Mouse (Mus musculus): Measurements from ENCODE around the gene Dtx2. TPM values are rescaled to one million over a fixed set of nuclear protein-coding genes. Genes with fewer than 3 reads are reported as not detected.
A peak's percentile ranks its signal among the peaks of the same experiment; 100 is the strongest.

Gene Dtx2
- polyA plus RNA-seq, 1 experiment, result 20.3 TPM

DNA sequence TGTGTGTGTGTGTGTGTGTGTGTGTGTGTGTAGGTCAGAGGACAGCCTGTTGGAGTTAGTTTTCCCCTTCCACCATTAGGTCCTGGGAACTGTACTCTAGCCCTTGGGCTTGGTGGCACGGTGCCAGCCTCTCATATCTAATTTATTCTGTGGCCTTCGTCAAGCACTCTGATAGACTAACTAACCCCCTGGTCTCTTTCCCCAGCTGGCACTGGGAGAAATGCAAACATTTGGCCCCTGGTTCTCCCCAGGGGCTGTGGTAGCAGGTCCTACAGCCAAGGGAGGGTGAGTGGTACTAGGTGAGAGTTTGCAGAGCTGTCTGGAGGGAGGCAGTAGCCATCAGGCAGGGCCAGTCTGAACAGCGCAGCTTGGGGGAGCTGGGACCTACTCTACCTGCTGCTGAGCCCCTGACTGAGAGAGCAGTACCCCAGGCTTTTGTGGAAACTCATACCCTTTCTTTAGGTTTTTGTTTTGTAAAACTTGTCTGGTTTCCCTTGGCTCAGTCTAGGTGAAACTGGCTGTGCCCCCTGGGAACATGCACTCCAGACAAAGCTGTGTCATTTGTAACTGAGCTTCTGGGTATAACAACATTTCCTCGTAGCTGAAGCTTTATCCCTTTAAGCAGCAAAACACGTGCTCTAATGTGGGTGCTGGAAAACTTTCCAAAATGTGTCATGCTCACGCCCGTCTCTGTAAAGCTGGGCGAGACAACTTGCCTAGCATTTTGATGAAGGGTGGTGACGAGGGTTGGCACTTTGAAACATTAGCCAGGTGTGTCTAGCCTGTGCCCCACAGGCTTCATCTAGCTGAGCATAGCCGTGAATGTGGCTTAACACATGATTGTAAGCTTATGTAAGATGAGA is 21.6 kb downstream of the Dtx2 start:
- no peak for TF ChIP-seq CEBPB (IDR thresholded peaks at IDR 0.05; ENCODE audit: low read depth)
- TF ChIP-seq MYOG (IDR thresholded peaks at IDR 0.05; ENCODE audit: control insufficient read depth, extremely low read depth, insufficient read length), result no peak
- TF ChIP-seq CTCF (IDR thresholded peaks at IDR 0.05; ENCODE audit: control insufficient read depth, insufficient read depth, insufficient read length), result no peak
- TF ChIP-seq USF1 (IDR thresholded peaks at IDR 0.05; ENCODE audit: low read depth), result peak; percentile 49
- peak; percentile 34 for TF ChIP-seq MAX (IDR thresholded peaks at IDR 0.05)
- no peak for TF ChIP-seq FOSL1 (IDR thresholded peaks at IDR 0.05; ENCODE audit: insufficient read depth, low read length, poor library complexity, severe bottlenecking)
- no peak for TF ChIP-seq MYOD1 (IDR thresholded peaks at IDR 0.05; ENCODE audit: control insufficient read depth, insufficient read length, low read depth)
- Histone ChIP-seq H3K4me3 (ENCODE audit: insufficient read depth, poor library complexity, severe bottlenecking) (no peak overlapping the region), H3ac (ENCODE audit: control insufficient read depth, insufficient read length, low read depth) (no peak overlapping the region), H3K79me2 (ENCODE audit: control insufficient read depth, insufficient read depth) (no peaks in the 10 kb centered on the region), H3K79me3 (ENCODE audit: low read depth) (peaks cover 2% of the 10 kb centered on the region), H3K27me3 (ENCODE audit: control insufficient read depth, insufficient read depth, insufficient read length) (no peaks in the 10 kb centered on the region), H3K36me3 (ENCODE audit: control insufficient read depth, insufficient read depth) (peaks cover 16% of the 10 kb centered on the region)

- Histone ChIP-seq H3K79me3 (ENCODE audit: low read depth) (peaks cover 2% of the 10 kb centered on the region), H3K4me3 (ENCODE audit: insufficient read depth, poor library complexity, severe bottlenecking) (no peak overlapping the region), H3K27me3 (ENCODE audit: control insufficient read depth, insufficient read depth, insufficient read length) (no peaks in the 10 kb centered on the region), H3ac (ENCODE audit: control insufficient read depth, insufficient read length, low read depth) (no peak overlapping the region), H3K79me2 (ENCODE audit: control insufficient read depth, insufficient read depth) (no peaks in the 10 kb centered on the region), H3K36me3 (ENCODE audit: control insufficient read depth, insufficient read depth) (peaks cover 6% of the 10 kb centered on the region)
- no peak for TF ChIP-seq CEBPB (IDR thresholded peaks at IDR 0.05; ENCODE audit: low read depth)
- TF ChIP-seq USF1 (IDR thresholded peaks at IDR 0.05; ENCODE audit: low read depth), result no peak
- TF ChIP-seq CTCF (IDR thresholded peaks at IDR 0.05; ENCODE audit: control insufficient read depth, insufficient read depth, insufficient read length), result no peak
- no peak for TF ChIP-seq MYOD1 (IDR thresholded peaks at IDR 0.05; ENCODE audit: control insufficient read depth, insufficient read length, low read depth)
- TF ChIP-seq FOSL1 (IDR thresholded peaks at IDR 0.05; ENCODE audit: insufficient read depth, low read length, poor library complexity, severe bottlenecking), result no peak
- no peak for TF ChIP-seq MYOG (IDR thresholded peaks at IDR 0.05; ENCODE audit: control insufficient read depth, extremely low read depth, insufficient read length)
- TF ChIP-seq MAX (IDR thresholded peaks at IDR 0.05), result no peak
These were observed 22.7 kb downstream of the Dtx2 start for GRCm38 (mm10) chr5:136017262-136017661.

- no peak for TF ChIP-seq MYOG (IDR thresholded peaks at IDR 0.05; ENCODE audit: control insufficient read depth, extremely low read depth, insufficient read length)
- TF ChIP-seq MAX (IDR thresholded peaks at IDR 0.05), result no peak
- no peak for TF ChIP-seq USF1 (IDR thresholded peaks at IDR 0.05; ENCODE audit: low read depth)
- TF ChIP-seq FOSL1 (IDR thresholded peaks at IDR 0.05; ENCODE audit: insufficient read depth, low read length, poor library complexity, severe bottlenecking), result no peak
- no peak for TF ChIP-seq CTCF (IDR thresholded peaks at IDR 0.05; ENCODE audit: control insufficient read depth, insufficient read depth, insufficient read length)
- no peak for TF ChIP-seq MYOD1 (IDR thresholded peaks at IDR 0.05; ENCODE audit: control insufficient read depth, insufficient read length, low read depth)
- no peak for TF ChIP-seq CEBPB (IDR thresholded peaks at IDR 0.05; ENCODE audit: low read depth)
- no peaks in the 10 kb centered on the region for H3K27me3 ChIP-seq (ENCODE audit: control insufficient read depth, insufficient read depth, insufficient read length)
- H3K36me3 ChIP-seq (ENCODE audit: control insufficient read depth, insufficient read depth), result peaks cover 2% of the 10 kb centered on the region
- no peaks in the 10 kb centered on the region for H3K79me2 ChIP-seq (ENCODE audit: control insufficient read depth, insufficient read depth)
- peaks cover 2% of the 10 kb centered on the region for H3K79me3 ChIP-seq (ENCODE audit: low read depth)
- no peak overlapping the region for H3K4me3 ChIP-seq (ENCODE audit: insufficient read depth, poor library complexity, severe bottlenecking)
- H3ac ChIP-seq (ENCODE audit: control insufficient read depth, insufficient read length, low read depth), result no peak overlapping the region
These were observed 24.1 kb downstream of the Dtx2 start for GRCm38 (mm10) chr5:136018726-136019125.

GRCm38 (mm10) chr5:136019907-136020306 is 25.3 kb downstream of the Dtx2 start:
- H3K27me3 ChIP-seq (ENCODE audit: control insufficient read depth, insufficient read depth, insufficient read length), result no peaks in the 10 kb centered on the region
- peaks cover 2% of the 10 kb centered on the region for H3K79me3 ChIP-seq (ENCODE audit: low read depth)
- H3K79me2 ChIP-seq (ENCODE audit: control insufficient read depth, insufficient read depth), result no peaks in the 10 kb centered on the region
- no peak for TF ChIP-seq MAX (IDR thresholded peaks at IDR 0.05)
- TF ChIP-seq FOSL1 (IDR thresholded peaks at IDR 0.05; ENCODE audit: insufficient read depth, low read length, poor library complexity, severe bottlenecking), result no peak
- no peak for TF ChIP-seq CEBPB (IDR thresholded peaks at IDR 0.05; ENCODE audit: low read depth)
- TF ChIP-seq MYOG (IDR thresholded peaks at IDR 0.05; ENCODE audit: control insufficient read depth, extremely low read depth, insufficient read length), result no peak
- no peak for TF ChIP-seq CTCF (IDR thresholded peaks at IDR 0.05; ENCODE audit: control insufficient read depth, insufficient read depth, insufficient read length)
- TF ChIP-seq USF1 (IDR thresholded peaks at IDR 0.05; ENCODE audit: low read depth), result no peak
- TF ChIP-seq MYOD1 (IDR thresholded peaks at IDR 0.05; ENCODE audit: control insufficient read depth, insufficient read length, low read depth), result no peak
- no peak overlapping the region for H3K4me3 ChIP-seq (ENCODE audit: insufficient read depth, poor library complexity, severe bottlenecking)
- H3ac ChIP-seq (ENCODE audit: control insufficient read depth, insufficient read length, low read depth), result no peak overlapping the region
- peaks cover 2% of the 10 kb centered on the region for H3K36me3 ChIP-seq (ENCODE audit: control insufficient read depth, insufficient read depth)

- TF ChIP-seq MYOD1 (IDR thresholded peaks at IDR 0.05; ENCODE audit: control insufficient read depth, insufficient read length, low read depth) (no peak), MYOG (IDR thresholded peaks at IDR 0.05; ENCODE audit: control insufficient read depth, extremely low read depth, insufficient read length) (no peak), FOSL1 (IDR thresholded peaks at IDR 0.05; ENCODE audit: insufficient read depth, low read length, poor library complexity, severe bottlenecking) (no peak), USF1 (IDR thresholded peaks at IDR 0.05; ENCODE audit: low read depth) (no peak), CEBPB (IDR thresholded peaks at IDR 0.05; ENCODE audit: low read depth) (no peak), CTCF (IDR thresholded peaks at IDR 0.05; ENCODE audit: control insufficient read depth, insufficient read depth, insufficient read length) (no peak)
- Histone ChIP-seq H3K36me3 (ENCODE audit: control insufficient read depth, insufficient read depth) (peaks cover 5% of the 10 kb centered on the region), H3K27me3 (ENCODE audit: control insufficient read depth, insufficient read depth, insufficient read length) (no peaks in the 10 kb centered on the region), H3K79me3 (ENCODE audit: low read depth) (no peaks in the 10 kb centered on the region), H3K79me2 (ENCODE audit: control insufficient read depth, insufficient read depth) (no peaks in the 10 kb centered on the region), H3K4me3 (ENCODE audit: insufficient read depth, poor library complexity, severe bottlenecking) (no peak overlapping the region), H3ac (ENCODE audit: control insufficient read depth, insufficient read length, low read depth) (no peak overlapping the region)
These were observed 31.1 kb downstream of the Dtx2 start for GRCm38 (mm10) chr5:136025712-136026111.
